Mouse (Mus musculus) testis, adult 2 months (tissue): ENCODE measurements around the gene Ppard.

Source experiments
- CTCF ChIP-seq: fragments of 200-500 bp; IDR thresholded peaks from 2 replicates; pipeline ENCODE4 v1.5.1; 2012; ENCODE audit warnings: low read depth, mild to moderate bottlenecking, inconsistent platforms, low read length, moderate library complexity; ENCODE audit not compliant: control insufficient read depth, insufficient read depth, insufficient replicate concordance
- POLR2A ChIP-seq: fragments of 200-500 bp; IDR thresholded peaks from 2 replicates; pipeline ENCODE4 v1.6.1; 2012; ENCODE audit warnings: low read depth, mild to moderate bottlenecking, inconsistent platforms, low read length, moderate library complexity; ENCODE audit not compliant: control insufficient read depth

DNA sequence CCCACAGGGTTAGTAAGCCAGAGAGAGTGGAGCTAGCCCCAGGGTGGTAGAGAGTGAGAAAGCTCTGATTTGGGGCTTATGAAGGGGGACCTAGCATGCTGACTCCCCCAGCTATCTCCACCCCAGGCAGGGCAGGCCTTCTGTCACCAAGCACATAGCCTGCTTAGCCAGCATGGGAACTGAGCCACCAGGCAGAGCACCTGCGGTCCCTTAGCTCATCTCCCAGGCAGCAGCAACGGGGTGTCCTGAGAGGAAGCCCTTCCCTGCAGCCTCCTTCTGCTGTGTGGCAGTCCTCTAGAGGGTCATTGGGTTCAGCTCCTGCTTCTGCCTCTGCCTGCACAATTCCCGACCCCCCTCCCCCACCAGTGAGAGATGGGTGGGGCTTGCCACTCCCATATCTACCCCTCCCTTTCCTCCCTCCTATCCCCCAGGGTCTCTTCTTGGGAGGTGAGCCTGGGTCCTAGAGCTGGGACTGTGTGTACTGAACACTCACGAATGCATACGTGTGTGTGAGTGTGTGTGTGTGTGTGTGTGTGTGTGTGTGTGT, 48.4 kb downstream of the Ppard start:
- TF ChIP-seq CTCF (no peak), POLR2A (no peak)
